Mouse (Mus musculus) stomach, postnatal 0 days (tissue): ENCODE measurements around the gene Cldn9.

Experiments
- CTCF ChIP-seq: IDR thresholded peaks from 2 replicates; pipeline ENCODE4 v1.5.1; 2016; ENCODE audit warnings: antibody characterized with exemption, low read depth, mild to moderate bottlenecking, moderate library complexity
- EP300 ChIP-seq: optimal IDR thresholded peaks from 2 replicates; pipeline ENCODE3; 2016; ENCODE audit warnings: antibody characterized with exemption

DNA sequence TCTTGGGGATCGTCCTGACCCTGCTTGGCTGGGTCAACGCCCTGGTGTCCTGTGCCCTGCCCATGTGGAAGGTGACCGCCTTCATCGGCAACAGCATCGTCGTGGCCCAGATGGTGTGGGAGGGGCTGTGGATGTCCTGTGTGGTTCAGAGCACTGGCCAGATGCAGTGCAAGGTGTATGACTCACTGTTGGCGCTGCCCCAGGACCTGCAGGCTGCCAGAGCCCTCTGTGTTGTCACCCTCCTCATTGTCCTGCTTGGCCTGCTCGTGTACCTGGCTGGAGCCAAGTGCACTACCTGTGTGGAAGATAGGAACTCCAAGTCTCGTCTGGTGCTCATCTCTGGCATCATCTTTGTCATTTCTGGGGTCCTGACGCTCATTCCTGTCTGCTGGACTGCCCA, 2.7 kb downstream of the Cldn9 start:
- TF ChIP-seq EP300 (no peak), CTCF (no peak)
